Mouse (Mus musculus) kidney, embryonic 14.5 days (tissue): ENCODE results near the gene Vdr. TPM values are rescaled to one million over a fixed set of nuclear protein-coding genes. Genes with fewer than 3 reads are reported as not detected.
"Not testable (repeated sequence)": the region's sequence is repeated elsewhere in the genome, so short reads cannot be mapped to it uniquely, and the experiment has no call there.

ENCODE experiments used
- ATAC-seq: fragments of 200-750 bp; cut with Nextera tagmentation; 2 replicates; pipeline ENCODE4 v1.8.0; 2017; ENCODE audit warnings: moderate number of reproducible peaks, mild to moderate bottlenecking, moderate TSS enrichment, moderate library complexity; ENCODE audit not compliant: low FRiP score, low TSS enrichment
- H3K27ac ChIP-seq: fragments of 300-500 bp; sonication (generic); 2 replicates; pipeline ENCODE4 v1.5.1; 2014; ENCODE audit warnings: low read depth, mild to moderate bottlenecking, low read length, moderate library complexity, mixed read lengths
- H3K27me3 ChIP-seq: fragments of 300-500 bp; sonication (generic); 2 replicates; pipeline ENCODE4 v1.6.1; 2014; ENCODE audit warnings: mild to moderate bottlenecking, low read length; ENCODE audit not compliant: control insufficient read depth, insufficient read depth
- H3K36me3 ChIP-seq: fragments of 300-500 bp; sonication (generic); 2 replicates; pipeline ENCODE4 v1.6.1; 2014; ENCODE audit warnings: low read length, mixed read lengths; ENCODE audit not compliant: control insufficient read depth, insufficient read depth
- H3K4me1 ChIP-seq: fragments of 300-500 bp; sonication (generic); 2 replicates; pipeline ENCODE4 v1.6.1; 2014; ENCODE audit warnings: low read length, mixed read lengths; ENCODE audit not compliant: control insufficient read depth, insufficient read depth
- H3K4me2 ChIP-seq: fragments of 300-500 bp; sonication (generic); replicated peaks from 2 replicates; pipeline ENCODE4 v1.6.1; 2014; ENCODE audit warnings: low read depth, mild to moderate bottlenecking, low read length
- H3K4me3 ChIP-seq: fragments of 300-500 bp; sonication (generic); 2 replicates; pipeline ENCODE4 v1.5.1; 2014; ENCODE audit warnings: mild to moderate bottlenecking, low read length
- H3K9ac ChIP-seq: fragments of 300-500 bp; sonication (generic); 2 replicates; pipeline ENCODE4 v1.6.1; 2014; ENCODE audit warnings: low read depth, mild to moderate bottlenecking, low read length, moderate library complexity
- H3K9me3 ChIP-seq: fragments of 300-500 bp; sonication (generic); 2 replicates; pipeline ENCODE4 v1.6.1; 2016; ENCODE audit warnings: low read length; ENCODE audit not compliant: control insufficient read depth
- WGBS: fragments of 180-500 bp; shearing (Covaris S2); extraction: QIAGEN DNeasy Blood & Tissue Kit; methylation state at CpG from one replicate; pipeline ENCODE4 v1.1.7; 2014; 5-methylcytosine and 5-hydroxymethylcytosine counted together
- polyA plus RNA-seq: library from polyadenylated mRNA; unstranded; fragments of >200 nt; fragmentation: Nextera tagmentation; extraction: Ambion mirVana; gene quantifications from 2 replicates; pipeline ENCODE4 v1.2.1, GENCODE M21; 2014

Vdr gene
- polyA plus RNA-seq, 1 experiment from 2014 or later: 2.8 TPM

- Histone ChIP-seq H3K4me2 (no peak overlapping the region), H3K4me3 (no peak overlapping the region), H3K27me3 (no peaks in the 10 kb centered on the region), H3K36me3 (no peaks in the 10 kb centered on the region), H3K4me1 (no peaks in the 10 kb centered on the region), H3K27ac (no peak overlapping the region), H3K9ac (no peak overlapping the region), H3K9me3 (no peaks in the 10 kb centered on the region)
- ATAC-seq: no peak
- 82% methylated on average over 9 of the region's 9 CpGs for WGBS
Measured at GRCm38 (mm10) chr15:97880441-97880840, 30.0 kb downstream of the Vdr start.

GRCm38 (mm10) chr15:97878696-97879328, 31.6 kb downstream of the Vdr start:
- 0 out of 2 replicates have a peak, but pooled peaks cover under 1% of the 10 kb centered on the region for H3K4me1 ChIP-seq
- H3K27me3 ChIP-seq: no peaks in the 10 kb centered on the region
- no peak overlapping the region for H3K4me3 ChIP-seq
- H3K36me3 ChIP-seq: no peaks in the 10 kb centered on the region
- no peak for ATAC-seq
- WGBS: 55% methylated on average over 7 of the region's 7 CpGs
- H3K9me3 ChIP-seq: no peaks in the 10 kb centered on the region
- H3K27ac ChIP-seq: no peak overlapping the region
- H3K4me2 ChIP-seq: no peak overlapping the region
- H3K9ac ChIP-seq: no peak overlapping the region

GRCm38 (mm10) chr15:97875784-97876183, 34.6 kb downstream of the Vdr start:
- WGBS: 92% methylated on average over 8 of the region's 8 CpGs
- Histone ChIP-seq H3K4me1 (0 out of 2 replicates have a peak, but pooled peaks cover 5% of the 10 kb centered on the region), H3K36me3 (no peaks in the 10 kb centered on the region), H3K4me2 (no peak overlapping the region), H3K27me3 (no peaks in the 10 kb centered on the region), H3K27ac (no peak overlapping the region), H3K9ac (no peak overlapping the region), H3K9me3 (no peaks in the 10 kb centered on the region), H3K4me3 (no peak overlapping the region)
- ATAC-seq: no peak

GRCm38 (mm10) chr15:97873717-97874116, 36.7 kb downstream of the Vdr start:
- no peak for ATAC-seq
- Histone ChIP-seq H3K9ac (no peak overlapping the region), H3K4me1 (0 out of 2 replicates have a peak, but pooled peaks cover 5% of the 10 kb centered on the region), H3K27ac (no peak overlapping the region), H3K9me3 (no peaks in the 10 kb centered on the region), H3K36me3 (no peaks in the 10 kb centered on the region), H3K4me2 (no peak overlapping the region), H3K4me3 (no peak overlapping the region), H3K27me3 (no peaks in the 10 kb centered on the region)
- 34% methylated on average over 9 of the region's 9 CpGs for WGBS

- no peak for ATAC-seq
- 0 out of 2 replicates have a peak, but pooled peaks cover 5% of the 10 kb centered on the region for H3K4me1 ChIP-seq
- H3K9me3 ChIP-seq: peaks cover 3% of the 10 kb centered on the region; the same call in 1 of the 2 replicates
- no peak overlapping the region for H3K9ac ChIP-seq
- 90% methylated on average over 8 of the region's 8 CpGs for WGBS
- H3K36me3 ChIP-seq: no peaks in the 10 kb centered on the region
- no peak overlapping the region for H3K4me3 ChIP-seq
- H3K27ac ChIP-seq: no peak overlapping the region
- no peak overlapping the region for H3K4me2 ChIP-seq
- H3K27me3 ChIP-seq: no peaks in the 10 kb centered on the region
Measured at GRCm38 (mm10) chr15:97872161-97872560, 38.3 kb downstream of the Vdr start.

- ATAC-seq: no peak
- no peak overlapping the region for H3K4me2 ChIP-seq
- no peak overlapping the region for H3K4me3 ChIP-seq
- no peak overlapping the region for H3K9ac ChIP-seq
- H3K36me3 ChIP-seq: no peaks in the 10 kb centered on the region
- H3K4me1 ChIP-seq: 0 out of 2 replicates have a peak, but pooled peaks cover 5% of the 10 kb centered on the region
- H3K9me3 ChIP-seq: peaks cover 4% of the 10 kb centered on the region; the same call in 1 of the 2 replicates
- no peaks in the 10 kb centered on the region for H3K27me3 ChIP-seq
- H3K27ac ChIP-seq: no peak overlapping the region
- WGBS: 85% methylated on average over 19 of the region's 19 CpGs
Measured at GRCm38 (mm10) chr15:97871055-97872030, 39.1 kb downstream of the Vdr start.

- H3K36me3 ChIP-seq, H3K4me1 ChIP-seq, H3K9me3 ChIP-seq, H3K27me3 ChIP-seq, ATAC-seq, H3K27ac ChIP-seq, H3K4me2 ChIP-seq, H3K4me3 ChIP-seq, H3K9ac ChIP-seq: not testable (repeated sequence)
- WGBS: 63% methylated on average over 4 of the region's 4 CpGs
Measured at GRCm38 (mm10) chr15:97870116-97870515, 40.3 kb downstream of the Vdr start.

GRCm38 (mm10) chr15:97868985-97869384, 41.4 kb downstream of the Vdr start:
- Histone ChIP-seq H3K27ac (no peak overlapping the region), H3K9ac (no peak overlapping the region), H3K9me3 (peaks cover 8% of the 10 kb centered on the region; the same call in 1 of the 2 replicates), H3K27me3 (no peaks in the 10 kb centered on the region), H3K36me3 (no peaks in the 10 kb centered on the region), H3K4me2 (no peak overlapping the region), H3K4me3 (no peak overlapping the region), H3K4me1 (peaks cover 10% of the 10 kb centered on the region; the same call in 1 of the 2 replicates)
- ATAC-seq: no peak
- WGBS: 84% methylated on average over 6 of the region's 6 CpGs

GRCm38 (mm10) chr15:97865988-97866387, 44.4 kb downstream of the Vdr start:
- no peak overlapping the region for H3K4me3 ChIP-seq
- H3K9ac ChIP-seq: no peak overlapping the region
- 91% methylated on average over 2 of the region's 2 CpGs for WGBS
- H3K27ac ChIP-seq: no peak overlapping the region
- ATAC-seq: no peak
- no peak overlapping the region for H3K4me2 ChIP-seq
- H3K9me3 ChIP-seq: peaks cover 8% of the 10 kb centered on the region; the same call in 1 of the 2 replicates
- peaks cover 5% of the 10 kb centered on the region; the same call in 1 of the 2 replicates for H3K4me1 ChIP-seq
- no peaks in the 10 kb centered on the region for H3K27me3 ChIP-seq
- H3K36me3 ChIP-seq: no peaks in the 10 kb centered on the region
